Mouse (Mus musculus): ENCODE data around the gene Krt80.

GRCm38 (mm10) chr15:101303830-101304229, 66.1 kb downstream of the Krt80 start:
- TF ChIP-seq CTCF (IDR thresholded peaks at IDR 0.05): no peak
- TF ChIP-seq EP300 (IDR thresholded peaks at IDR 0.05): no peak

Measured in lung, postnatal 0 days (tissue).